Mouse (Mus musculus): ENCODE results near the gene Ntmt1. TPM values are rescaled to one million over a fixed set of nuclear protein-coding genes. Genes with fewer than 3 reads are reported as not detected.

The Ntmt1 gene
- polyA plus RNA-seq, 1 experiment from 2014 or later: 30.2 TPM

GRCm38 (mm10) chr2:30846723-30847122 lies 39.1 kb downstream of the Ntmt1 start:
- Histone ChIP-seq H3K27me3 (ENCODE audit: insufficient read depth, low read length) (peaks cover 58% of the 10 kb centered on the region), H3K9me3 (ENCODE audit: low read length) (no peaks in the 10 kb centered on the region), H3K27ac (ENCODE audit: low read depth) (no peak overlapping the region), H3K9ac (replicated peaks) (no peak overlapping the region), H3K4me1 (ENCODE audit: insufficient read depth) (0 out of 2 replicates have a peak, but pooled peaks cover 5% of the 10 kb centered on the region), H3K36me3 (replicated peaks; ENCODE audit: insufficient read depth, low read length) (no peaks in the 10 kb centered on the region), H3K4me3 (ENCODE audit: low read depth, low read length) (no peak overlapping the region), H3K4me2 (ENCODE audit: low read depth, low read length) (no peak overlapping the region)
- no peak for ATAC-seq
- no peak for DNase-seq
- WGBS (ENCODE audit: insufficient replicate concordance): 34% methylated on average over 6 of the region's 6 CpGs
- no peak for TF ChIP-seq CTCF (IDR thresholded peaks at IDR 0.05; ENCODE audit: low read depth)
- TF ChIP-seq EP300 (IDR thresholded peaks at IDR 0.05; ENCODE audit: low read depth): no peak

- H3K27ac ChIP-seq (ENCODE audit: low read depth): no peak overlapping the region
- no peak overlapping the region for H3K9ac ChIP-seq (replicated peaks)
- ATAC-seq (no peak), DNase-seq (no peak)
- TF ChIP-seq EP300 (IDR thresholded peaks at IDR 0.05; ENCODE audit: low read depth) (no peak), CTCF (IDR thresholded peaks at IDR 0.05; ENCODE audit: low read depth) (no peak)
- H3K27me3 ChIP-seq (ENCODE audit: insufficient read depth, low read length): peaks cover 53% of the 10 kb centered on the region
- 0 out of 2 replicates have a peak, but pooled peaks cover 5% of the 10 kb centered on the region for H3K4me1 ChIP-seq (ENCODE audit: insufficient read depth)
- H3K36me3 ChIP-seq (replicated peaks; ENCODE audit: insufficient read depth, low read length): no peaks in the 10 kb centered on the region
- no peaks in the 10 kb centered on the region for H3K9me3 ChIP-seq (ENCODE audit: low read length)
- no peak overlapping the region for H3K4me3 ChIP-seq (ENCODE audit: low read depth, low read length)
- H3K4me2 ChIP-seq (ENCODE audit: low read depth, low read length): no peak overlapping the region
- 68% methylated on average over 8 of the region's 8 CpGs for WGBS (ENCODE audit: insufficient replicate concordance)
Measured at GRCm38 (mm10) chr2:30848184-30848583, 40.6 kb downstream of the Ntmt1 start.

GRCm38 (mm10) chr2:30850581-30850980 lies 43.0 kb downstream of the Ntmt1 start:
- DNase-seq (no peak), ATAC-seq (no peak)
- no peak overlapping the region for H3K9ac ChIP-seq (replicated peaks)
- no peak overlapping the region for H3K4me2 ChIP-seq (ENCODE audit: low read depth, low read length)
- 22% methylated on average over 5 of the region's 6 CpGs for WGBS (ENCODE audit: insufficient replicate concordance)
- no peak overlapping the region for H3K27ac ChIP-seq (ENCODE audit: low read depth)
- H3K9me3 ChIP-seq (ENCODE audit: low read length): no peaks in the 10 kb centered on the region
- no peaks in the 10 kb centered on the region for H3K4me1 ChIP-seq (ENCODE audit: insufficient read depth)
- no peak for TF ChIP-seq CTCF (IDR thresholded peaks at IDR 0.05; ENCODE audit: low read depth)
- TF ChIP-seq EP300 (IDR thresholded peaks at IDR 0.05; ENCODE audit: low read depth): no peak
- H3K27me3 ChIP-seq (ENCODE audit: insufficient read depth, low read length): peaks cover 31% of the 10 kb centered on the region
- no peaks in the 10 kb centered on the region for H3K36me3 ChIP-seq (replicated peaks; ENCODE audit: insufficient read depth, low read length)
- H3K4me3 ChIP-seq (ENCODE audit: low read depth, low read length): no peak overlapping the region

GRCm38 (mm10) chr2:30852771-30853313 lies 45.2 kb downstream of the Ntmt1 start:
- no peak overlapping the region for H3K4me3 ChIP-seq (ENCODE audit: low read depth, low read length)
- H3K9ac ChIP-seq (replicated peaks): no peak overlapping the region
- H3K4me2 ChIP-seq (ENCODE audit: low read depth, low read length): no peak overlapping the region
- DNase-seq (no peak), ATAC-seq (no peak)
- WGBS (ENCODE audit: insufficient replicate concordance): 47% methylated on average over 20 of the region's 20 CpGs
- TF ChIP-seq CTCF (IDR thresholded peaks at IDR 0.05; ENCODE audit: low read depth) (no peak), EP300 (IDR thresholded peaks at IDR 0.05; ENCODE audit: low read depth) (no peak)
- H3K27ac ChIP-seq (ENCODE audit: low read depth): no peak overlapping the region
- no peaks in the 10 kb centered on the region for H3K9me3 ChIP-seq (ENCODE audit: low read length)
- H3K4me1 ChIP-seq (ENCODE audit: insufficient read depth): no peaks in the 10 kb centered on the region
- H3K27me3 ChIP-seq (ENCODE audit: insufficient read depth, low read length): peaks cover 17% of the 10 kb centered on the region; the same call in 1 of the 2 replicates
- no peaks in the 10 kb centered on the region for H3K36me3 ChIP-seq (replicated peaks; ENCODE audit: insufficient read depth, low read length)

GRCm38 (mm10) chr2:30857076-30857475 lies 49.5 kb downstream of the Ntmt1 start:
- Histone ChIP-seq H3K4me2 (ENCODE audit: low read depth, low read length) (no peak overlapping the region), H3K9ac (replicated peaks) (no peak overlapping the region), H3K36me3 (replicated peaks; ENCODE audit: insufficient read depth, low read length) (no peaks in the 10 kb centered on the region), H3K27ac (ENCODE audit: low read depth) (no peak overlapping the region), H3K4me3 (ENCODE audit: low read depth, low read length) (no peak overlapping the region), H3K9me3 (ENCODE audit: low read length) (no peaks in the 10 kb centered on the region), H3K27me3 (ENCODE audit: insufficient read depth, low read length) (0 out of 2 replicates have a peak, but pooled peaks cover 4% of the 10 kb centered on the region), H3K4me1 (ENCODE audit: insufficient read depth) (no peaks in the 10 kb centered on the region)
- WGBS (ENCODE audit: insufficient replicate concordance): 58% methylated on average over 6 of the region's 6 CpGs
- DNase-seq (no peak), ATAC-seq (no peak)
- no peak for TF ChIP-seq EP300 (IDR thresholded peaks at IDR 0.05; ENCODE audit: low read depth)

- no peak overlapping the region for H3K9ac ChIP-seq (replicated peaks)
- H3K36me3 ChIP-seq (replicated peaks; ENCODE audit: insufficient read depth, low read length): no peaks in the 10 kb centered on the region
- H3K27me3 ChIP-seq (ENCODE audit: insufficient read depth, low read length): peaks cover 11% of the 10 kb centered on the region
- TF ChIP-seq CTCF (IDR thresholded peaks at IDR 0.05; ENCODE audit: low read depth): no peak
- TF ChIP-seq EP300 (IDR thresholded peaks at IDR 0.05; ENCODE audit: low read depth): no peak
- no peaks in the 10 kb centered on the region for H3K4me1 ChIP-seq (ENCODE audit: insufficient read depth)
- H3K27ac ChIP-seq (ENCODE audit: low read depth): no peak overlapping the region
- WGBS (ENCODE audit: insufficient replicate concordance): 69% methylated on average over 5 of the region's 5 CpGs
- H3K4me3 ChIP-seq (ENCODE audit: low read depth, low read length): no peak overlapping the region
- ATAC-seq: no peak
- DNase-seq: no peak
- H3K4me2 ChIP-seq (ENCODE audit: low read depth, low read length): no peak overlapping the region
- H3K9me3 ChIP-seq (ENCODE audit: low read length): no peaks in the 10 kb centered on the region
Measured at GRCm38 (mm10) chr2:30859782-30860181, 52.2 kb downstream of the Ntmt1 start.

Data from liver, postnatal 0 days (tissue).